Mouse (Mus musculus) embryonic fibroblast, embryonic 13.5 days (primary cell): ENCODE data around the gene Eif4ebp2. TPM values are rescaled to one million over a fixed set of nuclear protein-coding genes. Genes with fewer than 3 reads are reported as not detected.

Experiments used
- H3K27ac ChIP-seq: 2 replicates; pipeline ENCODE4 v1.5.1; 2012; ENCODE audit warnings: low read length, control low read depth, inconsistent platforms; ENCODE audit not compliant: insufficient read depth
- H3K4me1 ChIP-seq: 2 replicates; pipeline ENCODE4 v1.6.1; 2011; ENCODE audit warnings: low read length; ENCODE audit not compliant: control insufficient read depth, insufficient read depth
- H3K4me3 ChIP-seq: 2 replicates; pipeline ENCODE4 v1.5.1; 2011; ENCODE audit warnings: mild to moderate bottlenecking, control low read depth, low read length; ENCODE audit not compliant: insufficient read depth
- CTCF ChIP-seq: IDR thresholded peaks from 2 replicates; pipeline ENCODE4 v1.5.1; 2011; ENCODE audit warnings: mild to moderate bottlenecking, control low read depth, low read length, moderate library complexity, borderline replicate concordance; ENCODE audit not compliant: insufficient read depth
- POLR2A ChIP-seq: IDR thresholded peaks from 2 replicates; pipeline ENCODE4 v1.6.1; 2011; ENCODE audit warnings: low read depth, mild to moderate bottlenecking, control low read depth, low read length, moderate library complexity
- polyA plus RNA-seq: library from polyadenylated mRNA; stranded (reverse); fragments of >200 nt; gene quantifications from 2 replicates; pipeline ENCODE4 v1.2.4, GENCODE M21; 2011; ENCODE audit warnings: low read depth; ENCODE audit not compliant: missing spikeins, insufficient read length

Eif4ebp2 gene
- polyA plus RNA-seq, 1 experiment = 68.9 TPM

- H3K27ac ChIP-seq = no peak overlapping the region
- no peaks in the 10 kb centered on the region for H3K4me1 ChIP-seq
- no peak for TF ChIP-seq POLR2A
- no peak for TF ChIP-seq CTCF
- no peak overlapping the region for H3K4me3 ChIP-seq
Observed at GRCm38 (mm10) chr10:61423289-61423688, 29.2 kb downstream of the Eif4ebp2 start.

- Histone ChIP-seq H3K27ac (no peak overlapping the region), H3K4me3 (no peak overlapping the region), H3K4me1 (no peaks in the 10 kb centered on the region)
- TF ChIP-seq POLR2A (no peak), CTCF (no peak)
Observed at GRCm38 (mm10) chr10:61422861-61423260, 29.6 kb downstream of the Eif4ebp2 start.

- Histone ChIP-seq H3K27ac (no peak overlapping the region), H3K4me3 (no peak overlapping the region), H3K4me1 (no peaks in the 10 kb centered on the region)
- TF ChIP-seq POLR2A (no peak), CTCF (no peak)
Observed at GRCm38 (mm10) chr10:61420011-61420410, 32.5 kb downstream of the Eif4ebp2 start.

- no peak overlapping the region for H3K27ac ChIP-seq
- TF ChIP-seq CTCF = no peak
- no peak for TF ChIP-seq POLR2A
- H3K4me1 ChIP-seq = no peaks in the 10 kb centered on the region
- no peak overlapping the region for H3K4me3 ChIP-seq
Observed at GRCm38 (mm10) chr10:61419146-61419545, 33.3 kb downstream of the Eif4ebp2 start.

GRCm38 (mm10) chr10:61418131-61418900, 34.1 kb downstream of the Eif4ebp2 start:
- no peaks in the 10 kb centered on the region for H3K4me1 ChIP-seq
- peak overlapping the region; percentile 11; the same call in 1 of the 2 replicates for H3K4me3 ChIP-seq
- no peak overlapping the region for H3K27ac ChIP-seq
- no peak for TF ChIP-seq POLR2A
- no peak for TF ChIP-seq CTCF

GRCm38 (mm10) chr10:61417672-61418071, 34.8 kb downstream of the Eif4ebp2 start, which contains the start of gene Nodal:
Gene Nodal, plus strand, starts transcription at chr10:61417972.
- Histone ChIP-seq H3K27ac (no peak within 1 kb of the TSS), H3K4me1 (no peaks in the 10 kb centered on the region)

GRCm38 (mm10) chr10:61417046-61417445, 35.4 kb downstream of the Eif4ebp2 start:
- TF ChIP-seq POLR2A = no peak
- TF ChIP-seq CTCF = no peak
- Histone ChIP-seq H3K27ac (no peak overlapping the region), H3K4me3 (no peak overlapping the region), H3K4me1 (no peaks in the 10 kb centered on the region)

More at GRCm38 (mm10) chr10:61417672-61418071, 34.8 kb downstream of the Eif4ebp2 start, which contains the start of gene Nodal:
- no peak for TF ChIP-seq POLR2A
- TF ChIP-seq CTCF = no peak
- H3K4me3 ChIP-seq = peak within 1 kb of the TSS; percentile 11; the same call in 1 of the 2 replicates

GRCm38 (mm10) chr10:61416561-61416960, 35.9 kb downstream of the Eif4ebp2 start:
- Histone ChIP-seq H3K27ac (no peak overlapping the region), H3K4me3 (no peak overlapping the region), H3K4me1 (no peaks in the 10 kb centered on the region)
- no peak for TF ChIP-seq POLR2A
- no peak for TF ChIP-seq CTCF

GRCm38 (mm10) chr10:61415890-61416289, 36.6 kb downstream of the Eif4ebp2 start:
- Histone ChIP-seq H3K4me3 (no peak overlapping the region), H3K27ac (no peak overlapping the region), H3K4me1 (no peaks in the 10 kb centered on the region)
- no peak for TF ChIP-seq POLR2A
- TF ChIP-seq CTCF = no peak

GRCm38 (mm10) chr10:61415240-61415639, 37.2 kb downstream of the Eif4ebp2 start:
- H3K4me3 ChIP-seq = no peak overlapping the region

More at GRCm38 (mm10) chr10:61415240-61415639, 37.2 kb downstream of the Eif4ebp2 start:
- no peaks in the 10 kb centered on the region for H3K4me1 ChIP-seq
- TF ChIP-seq CTCF (no peak), POLR2A (no peak)
- H3K27ac ChIP-seq = no peak overlapping the region
